15 mouse cellular contexts compared by ENCODE assay signal in the genomic region with DNA sequence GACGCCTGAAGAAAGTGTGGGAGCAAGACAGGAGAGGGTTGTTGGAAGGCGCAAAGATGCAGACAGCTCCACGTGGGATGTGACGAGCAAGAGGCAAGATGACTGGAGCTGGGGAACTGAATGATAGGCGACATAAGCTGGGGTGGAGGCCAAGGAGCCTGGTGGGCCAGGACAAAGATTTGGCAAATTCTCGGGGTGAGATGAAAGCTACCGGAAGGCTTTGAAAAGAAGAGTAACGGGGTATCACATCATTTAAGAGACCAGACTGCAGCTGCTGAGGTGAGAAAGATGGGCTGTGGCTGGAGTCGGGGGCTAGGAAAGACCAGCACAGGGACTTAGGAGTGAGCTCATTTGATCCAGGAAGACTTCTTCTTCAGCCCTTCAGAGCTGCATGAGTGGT.
"Had no signal": no experiment of that assay in that cellular context is flagged by ENCODE, and none has a peak within 500 bp of the region (broad histone marks: within the 10 kb centered on the region; RNA-seq: fewer than 3 reads in every experiment).

No protein-coding gene starts in this region.

- H3K4me1 ChIP-seq: intestine, embryonic 15.5 days; kidney, embryonic 15.5 days; limb, embryonic 15.5 days; liver, embryonic 12.5 days; midbrain, embryonic 13.5 days; neural tube, embryonic 15.5 days; stomach, embryonic 15.5 days had no signal

- H3K9me3 ChIP-seq: intestine, embryonic 15.5 days; kidney, embryonic 15.5 days; limb, embryonic 15.5 days; liver, embryonic 12.5 days; midbrain, embryonic 13.5 days; neural tube, embryonic 15.5 days; stomach, embryonic 15.5 days had no signal

- H3K4me2 ChIP-seq: intestine, embryonic 15.5 days; kidney, embryonic 15.5 days; limb, embryonic 15.5 days; liver, embryonic 12.5 days; midbrain, embryonic 13.5 days; neural tube, embryonic 15.5 days; stomach, embryonic 15.5 days had no signal

- DNase-seq: kidney, adult 18-20 months; kidney, postnatal 14 days; layer of hippocampus, adult 9-11 months; layer of hippocampus, postnatal 36 days; right cerebral cortex, postnatal 4 days; spleen, adult 18-20 months; thymus, adult 2 months; thymus, postnatal 25 days had no signal

- H3K27me3 ChIP-seq: intestine, embryonic 15.5 days; kidney, embryonic 15.5 days; limb, embryonic 15.5 days; liver, embryonic 12.5 days; midbrain, embryonic 13.5 days; neural tube, embryonic 15.5 days; stomach, embryonic 15.5 days had no signal

- H3K9ac ChIP-seq: intestine, embryonic 15.5 days; kidney, embryonic 15.5 days; limb, embryonic 15.5 days; liver, embryonic 12.5 days; midbrain, embryonic 13.5 days; neural tube, embryonic 15.5 days; stomach, embryonic 15.5 days had no signal

- ATAC-seq: intestine, embryonic 15.5 days; liver, embryonic 12.5 days; midbrain, embryonic 13.5 days had no signal

- H3K4me3 ChIP-seq: intestine, embryonic 15.5 days; kidney, embryonic 15.5 days; limb, embryonic 15.5 days; liver, embryonic 12.5 days; midbrain, embryonic 13.5 days; neural tube, embryonic 15.5 days; stomach, embryonic 15.5 days had no signal

- H3K36me3 ChIP-seq: intestine, embryonic 15.5 days; kidney, embryonic 15.5 days; limb, embryonic 15.5 days; liver, embryonic 12.5 days; midbrain, embryonic 13.5 days; neural tube, embryonic 15.5 days; stomach, embryonic 15.5 days had no signal

- H3K27ac ChIP-seq: intestine, embryonic 15.5 days; kidney, embryonic 15.5 days; limb, embryonic 15.5 days; liver, embryonic 12.5 days; midbrain, embryonic 13.5 days; neural tube, embryonic 15.5 days; stomach, embryonic 15.5 days had no signal
